Mouse (Mus musculus): ENCODE results near the gene Rtn4. TPM values are rescaled to one million over a fixed set of nuclear protein-coding genes. Genes with fewer than 3 reads are reported as not detected.

Gene Rtn4
- polyA plus RNA-seq, 1 experiment from 2014 or later, result 67.1 TPM

GRCm38 (mm10) chr11:29774760-29775159, 82.0 kb downstream of the Rtn4 start:
- no peak for DNase-seq (ENCODE audit: low spot score)
- H3K4me3 ChIP-seq, result no peak overlapping the region
- H3K36me3 ChIP-seq, result no peaks in the 10 kb centered on the region
- no peaks in the 10 kb centered on the region for H3K27me3 ChIP-seq (ENCODE audit: insufficient read depth, poor library complexity, severe bottlenecking)
- WGBS, result 64% methylated on average over 2 of the region's 2 CpGs
- peaks cover 9% of the 10 kb centered on the region for H3K4me1 ChIP-seq (replicated peaks)
- H3K27ac ChIP-seq, result peak overlapping the region; percentile 51; the same call in 1 of the 2 replicates
- 0 out of 2 replicates have a peak, but pooled peaks cover 3% of the 10 kb centered on the region for H3K9me3 ChIP-seq

GRCm38 (mm10) chr11:29777964-29778363, 85.2 kb downstream of the Rtn4 start:
- DNase-seq (ENCODE audit: low spot score), result no peak

GRCm38 (mm10) chr11:29778936-29779335, 86.2 kb downstream of the Rtn4 start:
- H3K27ac ChIP-seq, result no peak overlapping the region
- 62% methylated on average over 3 of the region's 3 CpGs for WGBS
- H3K9me3 ChIP-seq, result 0 out of 2 replicates have a peak, but pooled peaks cover 3% of the 10 kb centered on the region
- no peak overlapping the region for H3K4me3 ChIP-seq
- H3K4me1 ChIP-seq (replicated peaks), result peaks cover 9% of the 10 kb centered on the region
- DNase-seq (ENCODE audit: low spot score), result no peak
- H3K27me3 ChIP-seq (ENCODE audit: insufficient read depth, poor library complexity, severe bottlenecking), result no peaks in the 10 kb centered on the region
- no peaks in the 10 kb centered on the region for H3K36me3 ChIP-seq

More at GRCm38 (mm10) chr11:29777964-29778363, 85.2 kb downstream of the Rtn4 start:
- Histone ChIP-seq H3K27me3 (ENCODE audit: insufficient read depth, poor library complexity, severe bottlenecking) (no peaks in the 10 kb centered on the region), H3K36me3 (no peaks in the 10 kb centered on the region), H3K4me1 (replicated peaks) (peaks cover 9% of the 10 kb centered on the region), H3K27ac (no peak overlapping the region), H3K4me3 (no peak overlapping the region), H3K9me3 (0 out of 2 replicates have a peak, but pooled peaks cover 3% of the 10 kb centered on the region)

GRCm38 (mm10) chr11:29779409-29780026, 86.8 kb downstream of the Rtn4 start:
- Histone ChIP-seq H3K9me3 (0 out of 2 replicates have a peak, but pooled peaks cover 3% of the 10 kb centered on the region), H3K36me3 (no peaks in the 10 kb centered on the region), H3K27ac (no peak overlapping the region), H3K27me3 (ENCODE audit: insufficient read depth, poor library complexity, severe bottlenecking) (no peaks in the 10 kb centered on the region), H3K4me1 (replicated peaks) (peaks cover 7% of the 10 kb centered on the region), H3K4me3 (no peak overlapping the region)
- WGBS, result 29% methylated on average over 2 of the region's 2 CpGs
- DNase-seq (ENCODE audit: low spot score), result no peak

- 83% methylated on average over 6 of the region's 6 CpGs for WGBS
These were observed 94.0 kb downstream of the Rtn4 start for GRCm38 (mm10) chr11:29786583-29787219.

GRCm38 (mm10) chr11:29787473-29787872, 94.7 kb downstream of the Rtn4 start:
- no peak overlapping the region for H3K27ac ChIP-seq
- no peaks in the 10 kb centered on the region for H3K9me3 ChIP-seq
- H3K27me3 ChIP-seq (ENCODE audit: insufficient read depth, poor library complexity, severe bottlenecking), result no peaks in the 10 kb centered on the region
- 19% methylated on average over 5 of the region's 5 CpGs for WGBS
- no peaks in the 10 kb centered on the region for H3K36me3 ChIP-seq
- DNase-seq (ENCODE audit: low spot score), result no peak
- 0 out of 2 replicates have a peak, but pooled peaks cover 2% of the 10 kb centered on the region for H3K4me1 ChIP-seq (replicated peaks)
- H3K4me3 ChIP-seq, result no peak overlapping the region

More at GRCm38 (mm10) chr11:29786583-29787219, 94.0 kb downstream of the Rtn4 start:
- 0 out of 2 replicates have a peak, but pooled peaks cover 2% of the 10 kb centered on the region for H3K4me1 ChIP-seq (replicated peaks)
- H3K4me3 ChIP-seq, result no peak overlapping the region
- no peak for DNase-seq (ENCODE audit: low spot score)
- no peaks in the 10 kb centered on the region for H3K36me3 ChIP-seq
- no peaks in the 10 kb centered on the region for H3K9me3 ChIP-seq
- H3K27ac ChIP-seq, result no peak overlapping the region
- no peaks in the 10 kb centered on the region for H3K27me3 ChIP-seq (ENCODE audit: insufficient read depth, poor library complexity, severe bottlenecking)

- Histone ChIP-seq H3K36me3 (no peaks in the 10 kb centered on the region), H3K4me3 (no peak overlapping the region), H3K27me3 (ENCODE audit: insufficient read depth, poor library complexity, severe bottlenecking) (no peaks in the 10 kb centered on the region), H3K27ac (no peak overlapping the region), H3K9me3 (no peaks in the 10 kb centered on the region), H3K4me1 (replicated peaks) (0 out of 2 replicates have a peak, but pooled peaks cover 2% of the 10 kb centered on the region)
- WGBS, result 56% methylated on average over 1 of the region's 1 CpGs
- DNase-seq (ENCODE audit: low spot score), result no peak
These were observed 95.8 kb downstream of the Rtn4 start for GRCm38 (mm10) chr11:29788499-29788898.

- no peaks in the 10 kb centered on the region for H3K9me3 ChIP-seq
- H3K4me1 ChIP-seq (replicated peaks), result 0 out of 2 replicates have a peak, but pooled peaks cover 3% of the 10 kb centered on the region
- 80% methylated on average over 6 of the region's 6 CpGs for WGBS
- no peak overlapping the region for H3K4me3 ChIP-seq
- DNase-seq (ENCODE audit: low spot score), result no peak
- no peaks in the 10 kb centered on the region for H3K36me3 ChIP-seq
- no peak overlapping the region for H3K27ac ChIP-seq
- H3K27me3 ChIP-seq (ENCODE audit: insufficient read depth, poor library complexity, severe bottlenecking), result no peaks in the 10 kb centered on the region
These were observed 96.3 kb downstream of the Rtn4 start for GRCm38 (mm10) chr11:29788921-29789638.

- WGBS, result 85% methylated on average over 2 of the region's 2 CpGs
- DNase-seq (ENCODE audit: low spot score), result no peak
These were observed 98.0 kb downstream of the Rtn4 start for GRCm38 (mm10) chr11:29790796-29791195.

More at GRCm38 (mm10) chr11:29790796-29791195, 98.0 kb downstream of the Rtn4 start:
- Histone ChIP-seq H3K4me1 (replicated peaks) (0 out of 2 replicates have a peak, but pooled peaks cover 5% of the 10 kb centered on the region), H3K4me3 (no peak overlapping the region), H3K27me3 (ENCODE audit: insufficient read depth, poor library complexity, severe bottlenecking) (no peaks in the 10 kb centered on the region), H3K36me3 (no peaks in the 10 kb centered on the region), H3K27ac (no peak overlapping the region), H3K9me3 (no peaks in the 10 kb centered on the region)

Other genes with a start within 250 kb of the Rtn4 start
- 16.5 and 19.6 TPM in 2 replicates for gene Prorsd1, start 177.9 kb upstream of the Rtn4 start, polyA plus RNA-seq (2016; fragmentation: Nextera tagmentation; extraction: Ambion mirVana)
- 41.0 and 46.7 TPM in 2 replicates for gene Mtif2, start 166.5 kb upstream of the Rtn4 start, polyA plus RNA-seq (2016; fragmentation: Nextera tagmentation; extraction: Ambion mirVana)
- 0.10 and 0.25 TPM in 2 replicates for gene Clhc1, start 145.0 kb upstream of the Rtn4 start, polyA plus RNA-seq (2016; fragmentation: Nextera tagmentation; extraction: Ambion mirVana)
- gene Rps27a, start 144.8 kb upstream of the Rtn4 start, polyA plus RNA-seq (2016; fragmentation: Nextera tagmentation; extraction: Ambion mirVana), result 932 and 1,013 TPM in 2 replicates
- 0.07 and 0.13 TPM in 2 replicates for gene 4931440F15Rik, start 132.7 kb downstream of the Rtn4 start, polyA plus RNA-seq (2016; fragmentation: Nextera tagmentation; extraction: Ambion mirVana)